Mouse (Mus musculus): ENCODE measurements around the gene Snd1.

GRCm38 (mm10) chr6:28766622-28767021 is 291.7 kb downstream of the Snd1 start:
- TF ChIP-seq CTCF (IDR thresholded peaks at IDR 0.05; ENCODE audit: low read depth): peak; percentile 37
- TF ChIP-seq EP300 (IDR thresholded peaks at IDR 0.05; ENCODE audit: low read depth): no peak

Measured in liver, postnatal 0 days (tissue).